ENCODE assay signal across 8 mouse cellular contexts in the genomic region with DNA sequence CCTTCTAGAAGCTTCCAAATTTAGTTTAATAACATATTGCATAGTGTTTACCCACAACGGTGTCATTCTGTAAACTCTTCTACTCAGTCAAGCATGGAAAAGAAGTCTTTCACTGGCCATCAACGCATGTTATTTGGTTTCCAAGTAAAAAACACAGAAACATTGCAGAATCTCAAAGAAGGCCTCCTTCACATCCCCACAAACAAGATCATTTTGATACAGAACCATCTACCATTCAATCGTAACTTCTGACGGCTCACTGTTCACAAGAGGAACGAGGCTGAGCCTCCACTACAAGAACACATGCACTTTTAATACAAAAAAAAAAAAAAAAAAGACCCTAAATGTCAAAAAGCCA. TPM values are rescaled to one million over a fixed set of nuclear protein-coding genes. Genes with fewer than 3 reads are reported as not detected.
DNase-seq lines count a peak whose midpoint lies in the region; ATAC-seq and TF ChIP-seq lines count a peak whose summit lies in the region.

No protein-coding gene starts in this region.

- H3K36me3 ChIP-seq in embryonic facial prominence, embryonic 12.5 days: no peaks in the 10 kb centered on the region
- H3K36me3 ChIP-seq in intestine, embryonic 16.5 days (ENCODE audit: control insufficient read depth, insufficient read depth, low read length): no peaks in the 10 kb centered on the region
- no peaks in the 10 kb centered on the region for H3K36me3 ChIP-seq in neural tube, embryonic 13.5 days

- no peak overlapping the region for H3K27ac ChIP-seq in embryonic facial prominence, embryonic 12.5 days
- no peak overlapping the region for H3K27ac ChIP-seq in intestine, embryonic 16.5 days (ENCODE audit: low read length)
- no peak overlapping the region for H3K27ac ChIP-seq in neural tube, embryonic 13.5 days (replicated peaks)

- H3K9ac ChIP-seq in embryonic facial prominence, embryonic 12.5 days: peak overlapping the region; percentile 98; the same call in 1 of the 2 replicates
- peak overlapping the region; percentile 99 for H3K9ac ChIP-seq in intestine, embryonic 16.5 days (ENCODE audit: low read depth, low read length)
- peak overlapping the region; percentile 99 for H3K9ac ChIP-seq in neural tube, embryonic 13.5 days

- no peak for ATAC-seq in embryonic facial prominence, embryonic 12.5 days (ENCODE audit: insufficient number of reproducible peaks, insufficient read depth, low FRiP score, low TSS enrichment)
- ATAC-seq in intestine, embryonic 16.5 days: no peak
- no peak for ATAC-seq in neural tube, embryonic 13.5 days (ENCODE audit: low read depth)
- no peak for ATAC-seq in megakaryocyte progenitor cell, adult 5-6 weeks (replicated peaks; ENCODE audit: poor library complexity)

- peaks cover 16% of the 10 kb centered on the region for H3K4me1 ChIP-seq in lung, adult 2 months (ENCODE audit: control insufficient read depth, insufficient read depth, low read length)
- H3K4me1 ChIP-seq in embryonic facial prominence, embryonic 12.5 days: peaks cover 11% of the 10 kb centered on the region
- H3K4me1 ChIP-seq in intestine, embryonic 16.5 days (ENCODE audit: control insufficient read depth, insufficient read depth, low read length): peaks cover 8% of the 10 kb centered on the region
- H3K4me1 ChIP-seq in neural tube, embryonic 13.5 days (replicated peaks): peaks cover 32% of the 10 kb centered on the region

- H3K4me3 ChIP-seq in lung, adult 2 months (replicated peaks; ENCODE audit: extremely low read depth, low read depth, low read length): peak overlapping the region; percentile 74
- peak overlapping the region; percentile 90 for H3K4me3 ChIP-seq in embryonic facial prominence, embryonic 12.5 days
- H3K4me3 ChIP-seq in intestine, embryonic 16.5 days (ENCODE audit: low read length): peak overlapping the region; percentile 98
- H3K4me3 ChIP-seq in neural tube, embryonic 13.5 days: peak overlapping the region; percentile 94

- H3K27me3 ChIP-seq in embryonic facial prominence, embryonic 12.5 days: no peaks in the 10 kb centered on the region
- H3K27me3 ChIP-seq in intestine, embryonic 16.5 days (replicated peaks; ENCODE audit: control insufficient read depth, insufficient read depth, low read length): no peaks in the 10 kb centered on the region
- no peaks in the 10 kb centered on the region for H3K27me3 ChIP-seq in neural tube, embryonic 13.5 days

- peak overlapping the region; percentile 57 for H3K4me2 ChIP-seq in embryonic facial prominence, embryonic 12.5 days (replicated peaks)
- H3K4me2 ChIP-seq in intestine, embryonic 16.5 days (ENCODE audit: low read depth, low read length): peak overlapping the region; percentile 67
- H3K4me2 ChIP-seq in neural tube, embryonic 13.5 days: peak overlapping the region; percentile 73

- no peak for DNase-seq in lung, adult 2 months
- no peak for DNase-seq in lung, adult 18-20 months
- no peak for DNase-seq in adrenal gland, adult 2 months
- no peak for DNase-seq in layer of hippocampus, adult 9-11 months

- 3% methylated on average over 5 of the region's 5 CpGs for WGBS in lung, adult 2 months
- WGBS in embryonic facial prominence, embryonic 12.5 days: 33% methylated on average over 5 of the region's 5 CpGs
- WGBS in intestine, embryonic 16.5 days: 27% methylated on average over 5 of the region's 5 CpGs
- 33% methylated on average over 5 of the region's 5 CpGs for WGBS in neural tube, embryonic 13.5 days

- no peaks in the 10 kb centered on the region for H3K9me3 ChIP-seq in embryonic facial prominence, embryonic 12.5 days
- H3K9me3 ChIP-seq in intestine, embryonic 16.5 days (ENCODE audit: control insufficient read depth, low read length): no peaks in the 10 kb centered on the region
- no peaks in the 10 kb centered on the region for H3K9me3 ChIP-seq in neural tube, embryonic 13.5 days

- TF ChIP-seq CTCF in lung, adult 2 months (IDR thresholded peaks at IDR 0.05; ENCODE audit: insufficient read depth, low read length): no peak

- TF ChIP-seq POLR2A in lung, adult 2 months (IDR thresholded peaks at IDR 0.05; ENCODE audit: borderline replicate concordance, extremely low read depth, low read depth, low read length): no peak

RNA-seq across cellular contexts. Expression of a gene that starts 1.2 kb away (rescaled TPM):
- polyA plus RNA-seq in lung, adult 2 months (2012; rRNA removed): 33.9 and 44.1 TPM in 2 replicates
- 37.0 and 37.9 TPM in 2 replicates for polyA plus RNA-seq in embryonic facial prominence, embryonic 12.5 days (2016; fragmentation: Nextera tagmentation; extraction: Ambion mirVana)
- polyA plus RNA-seq in intestine, embryonic 16.5 days (2015; fragmentation: Nextera tagmentation; extraction: Ambion mirVana): 15.4 and 18.5 TPM in 2 replicates
- polyA plus RNA-seq in neural tube, embryonic 13.5 days (2015; fragmentation: Nextera tagmentation; extraction: Ambion mirVana): 28.1 and 33.4 TPM in 2 replicates
- 10 to 100 TPM; 55.5 to 56.6 TPM for total RNA-seq in adrenal gland, adult 2 months (2021)
- 23.0 and 31.6 TPM in 2 replicates for polyA plus RNA-seq in adrenal gland, adult 2 months (2012; rRNA removed)
- total RNA-seq in megakaryocyte progenitor cell, adult 5-6 weeks (2015): 31.2 and 32.4 TPM in 2 replicates
- total RNA-seq in megakaryocyte progenitor cell, adult 5-6 weeks (2017): 54.5 and 59.0 TPM in 2 replicates

RNA-seq across cellular contexts. Expression of a gene that starts 26.4 kb away (rescaled TPM):
- not detected in 2 replicates for polyA plus RNA-seq in lung, adult 2 months (2012; rRNA removed)
- not detected in 2 replicates for polyA plus RNA-seq in embryonic facial prominence, embryonic 12.5 days (2016; fragmentation: Nextera tagmentation; extraction: Ambion mirVana)
- not detected in 2 replicates for polyA plus RNA-seq in intestine, embryonic 16.5 days (2015; fragmentation: Nextera tagmentation; extraction: Ambion mirVana)
- not detected in 2 replicates for polyA plus RNA-seq in neural tube, embryonic 13.5 days (2015; fragmentation: Nextera tagmentation; extraction: Ambion mirVana)
- total RNA-seq in adrenal gland, adult 2 months (2021): not detected
- not detected in 2 replicates for polyA plus RNA-seq in adrenal gland, adult 2 months (2012; rRNA removed)
- not detected in 2 replicates for total RNA-seq in megakaryocyte progenitor cell, adult 5-6 weeks (2015)
- total RNA-seq in megakaryocyte progenitor cell, adult 5-6 weeks (2017): not detected in 2 replicates

RNA-seq across cellular contexts. Expression of a gene that starts 44.1 kb away (rescaled TPM):
- polyA plus RNA-seq in lung, adult 2 months (2012; rRNA removed): 23.5 and 34.0 TPM in 2 replicates
- polyA plus RNA-seq in embryonic facial prominence, embryonic 12.5 days (2016; fragmentation: Nextera tagmentation; extraction: Ambion mirVana): 38.8 and 40.1 TPM in 2 replicates
- 32.0 and 32.8 TPM in 2 replicates for polyA plus RNA-seq in intestine, embryonic 16.5 days (2015; fragmentation: Nextera tagmentation; extraction: Ambion mirVana)
- polyA plus RNA-seq in neural tube, embryonic 13.5 days (2015; fragmentation: Nextera tagmentation; extraction: Ambion mirVana): 22.3 and 23.7 TPM in 2 replicates
- 10 to 100 TPM; 46.3 to 51.5 TPM for total RNA-seq in adrenal gland, adult 2 months (2021)
- 10.7 and 12.8 TPM in 2 replicates for polyA plus RNA-seq in adrenal gland, adult 2 months (2012; rRNA removed)
- total RNA-seq in megakaryocyte progenitor cell, adult 5-6 weeks (2015): 15.3 and 19.6 TPM in 2 replicates
- total RNA-seq in megakaryocyte progenitor cell, adult 5-6 weeks (2017): 16.2 and 23.7 TPM in 2 replicates
